Mouse (Mus musculus) liver (tissue): Measurements from ENCODE around the gene Phf6.
"Not testable (repeated sequence)": the region's sequence is repeated elsewhere in the genome, so short reads cannot be mapped to it uniquely, and the experiment has no call there.

ENCODE experiments used
- DNase-seq: peaks from one replicate; pipeline ENCODE4 v3.0.0-alpha.2; 2020; ENCODE audit warnings: mixed read lengths

Phf6 gene

DNA sequence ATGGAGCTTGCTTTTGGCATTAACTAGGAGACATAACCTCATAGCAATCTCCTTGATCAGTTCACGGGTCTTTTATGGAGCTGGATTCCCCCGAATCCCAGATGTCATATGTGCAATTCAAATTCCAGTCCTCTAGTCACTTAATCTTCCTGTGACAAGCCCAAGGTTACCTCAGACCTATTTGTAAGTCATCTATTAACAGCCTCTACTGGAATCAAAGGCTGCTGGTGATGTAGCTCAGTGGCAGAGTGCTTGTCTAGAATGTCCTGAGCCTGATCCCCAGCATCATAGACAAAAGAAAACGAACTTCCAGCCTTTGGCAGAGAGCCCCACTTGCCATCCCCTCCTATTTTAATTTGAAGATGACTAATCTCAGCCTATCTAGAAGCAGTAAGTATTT lies 69.3 kb downstream of the Phf6 start:
- DNase-seq, result no peak

DNA sequence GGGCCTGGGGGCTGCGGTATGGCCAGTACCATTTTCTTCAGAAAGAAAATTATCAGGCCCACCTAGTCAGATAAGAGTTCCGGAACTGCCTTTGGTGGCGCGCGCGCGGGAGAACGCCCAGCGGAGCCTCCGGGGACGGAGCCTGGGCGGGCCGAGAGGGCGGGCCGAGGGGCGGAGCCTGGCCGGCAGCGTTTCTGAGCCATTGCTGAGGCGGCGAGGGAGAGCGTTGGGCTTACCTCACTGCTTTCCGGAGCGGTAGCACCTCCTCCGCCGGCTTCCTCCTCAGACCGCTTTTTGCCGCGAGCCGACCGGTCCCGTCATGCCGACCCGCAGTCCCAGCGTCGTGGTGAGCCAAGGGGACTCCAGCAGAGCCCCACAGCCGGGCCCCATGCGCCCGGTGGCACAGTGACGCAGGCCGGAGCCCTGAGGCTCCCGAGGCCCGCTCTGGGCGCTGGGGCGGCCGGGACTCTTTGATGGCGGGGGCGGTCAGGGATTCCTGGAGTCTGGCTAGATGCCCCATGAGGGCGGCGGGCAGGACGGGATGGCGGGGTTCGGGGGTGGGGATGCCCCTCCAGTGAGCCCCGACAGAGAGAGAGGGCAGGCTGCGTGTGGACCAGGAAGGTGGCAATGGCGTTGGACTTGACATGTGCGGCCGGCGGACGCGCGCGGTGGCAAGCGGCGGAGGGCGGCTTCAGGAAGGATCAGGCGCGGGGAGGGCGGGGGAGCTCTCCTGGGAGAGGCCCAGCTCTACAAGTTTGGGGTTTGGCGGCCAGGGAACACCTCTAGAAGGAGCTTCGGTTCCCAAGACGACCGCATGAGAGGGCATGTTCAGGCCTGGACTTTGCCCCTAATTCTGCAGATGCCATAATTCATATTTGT lies 76.1 kb downstream of the Phf6 start, which contains the start of gene Hprt:
TSS of gene Hprt (plus strand) at position 233 of the 879 bp plus-strand sequence.
- peak; percentile 93 for DNase-seq

DNA sequence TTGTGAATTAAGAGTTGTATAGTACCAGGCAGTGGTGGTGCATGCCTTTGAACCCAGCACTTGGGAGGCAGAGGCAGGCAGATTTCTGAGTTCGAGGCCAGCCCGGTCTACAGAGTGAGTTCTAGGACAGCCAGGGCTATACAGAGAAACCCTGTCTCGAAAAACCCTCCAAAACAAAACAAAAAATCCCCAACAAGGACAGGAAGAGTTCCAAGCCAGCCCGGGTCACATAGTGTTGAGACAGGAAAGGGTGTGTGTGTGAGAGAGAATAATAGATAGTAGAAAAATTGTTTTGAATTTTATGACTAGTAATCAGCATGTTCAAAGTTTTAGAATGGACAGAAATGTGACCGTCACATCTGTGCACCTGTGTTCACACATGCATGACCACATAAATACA lies 82.7 kb downstream of the Phf6 start:
- not testable (repeated sequence) for DNase-seq

DNA sequence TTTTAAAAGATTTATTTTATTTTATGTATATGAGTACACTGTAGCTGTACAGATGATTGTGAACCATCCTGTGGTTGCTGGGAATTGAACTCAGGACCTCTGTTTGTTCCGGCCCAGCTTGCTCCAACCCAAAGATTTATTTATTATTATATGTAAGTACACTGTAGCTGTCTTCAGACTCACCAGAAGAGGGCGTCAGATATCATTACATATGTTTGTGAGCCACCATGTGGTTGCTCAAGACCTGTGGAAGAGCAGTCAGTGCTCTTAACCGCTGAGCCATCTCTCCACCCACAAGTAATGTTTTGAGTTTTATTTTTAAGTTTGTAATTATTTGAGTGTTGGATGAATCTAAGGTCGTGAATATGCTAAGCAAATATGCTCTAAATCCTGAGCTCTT lies 92.8 kb downstream of the Phf6 start:
- not testable (repeated sequence) for DNase-seq

DNA sequence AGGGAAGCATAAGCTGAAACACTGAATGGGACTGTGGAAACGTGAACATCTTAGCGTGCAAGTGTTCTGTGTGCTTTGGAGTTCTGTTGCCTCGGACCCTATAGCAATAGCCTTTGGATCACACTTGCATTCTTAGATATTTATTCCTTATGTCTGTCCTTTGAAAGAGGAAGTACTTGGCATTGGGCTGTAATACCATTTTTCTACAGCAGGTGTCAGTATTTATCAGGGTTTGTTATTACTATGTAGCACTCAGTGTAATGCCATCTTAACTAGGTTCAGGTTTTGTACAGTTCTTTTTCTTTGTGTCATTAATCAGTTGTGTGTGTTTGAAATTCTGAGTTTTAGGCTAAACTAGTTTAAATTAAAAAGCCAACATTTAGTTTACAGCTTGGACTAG lies 94.0 kb downstream of the Phf6 start:
- no peak for DNase-seq
